Mouse (Mus musculus): ENCODE measurements around the gene Nrg3. TPM values are rescaled to one million over a fixed set of nuclear protein-coding genes. Genes with fewer than 3 reads are reported as not detected.

The Nrg3 gene
- not detected for total RNA-seq (2021)

DNA sequence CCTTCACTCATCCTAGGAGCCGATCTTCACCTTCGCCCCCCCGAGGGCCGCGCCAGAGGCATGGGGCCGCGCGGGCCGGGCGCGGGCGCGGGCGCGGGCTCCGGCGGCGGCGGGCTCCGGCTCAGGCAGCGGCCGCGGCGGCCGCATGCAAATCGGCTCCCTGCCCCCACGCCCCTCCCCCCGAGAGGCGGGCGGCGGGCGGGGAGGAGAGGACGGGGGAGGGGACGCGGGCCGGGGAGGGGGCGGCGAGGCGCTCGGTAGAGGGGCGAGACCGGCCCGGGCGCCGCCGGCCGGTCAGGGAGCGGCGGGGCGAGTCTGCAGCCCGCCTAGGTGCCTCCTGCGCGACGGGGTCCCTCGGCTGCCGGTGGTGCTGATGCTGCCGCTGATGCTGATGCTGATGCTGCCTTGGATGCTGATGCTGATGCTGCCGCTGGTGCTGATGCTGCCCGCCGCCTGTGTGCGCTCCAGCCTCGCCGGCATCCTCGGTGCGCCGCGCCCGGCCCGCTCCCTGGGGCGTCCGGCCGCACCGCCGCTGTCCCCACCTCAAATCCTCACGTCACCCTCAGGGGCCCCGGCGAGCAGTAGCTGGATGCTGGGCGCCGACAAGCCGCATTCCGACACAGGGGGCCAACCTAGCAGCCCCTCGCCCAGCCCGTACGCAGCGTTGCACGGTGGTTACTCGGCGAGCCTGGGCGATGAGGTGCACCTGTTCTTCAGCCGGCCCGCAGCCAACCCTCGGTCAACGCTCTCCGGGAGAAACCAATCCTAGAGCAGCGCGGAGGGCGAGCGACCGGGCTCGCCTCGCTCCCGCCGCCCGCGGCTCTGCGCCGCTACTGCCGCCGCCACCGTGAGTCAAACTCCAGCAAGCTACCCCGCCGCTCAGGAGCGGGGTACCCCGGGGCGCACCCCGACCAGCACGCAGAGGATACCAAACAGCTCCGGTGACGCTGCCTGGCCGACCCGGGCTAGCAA, at the start of gene Nrg3:
Gene Nrg3 (minus strand): TSS at position 299 of the 972 bp plus-strand sequence.
- peak in 1 of 2 experiments; percentile 2 for DNase-seq
- intact Hi-C loops (cut with DNase I): no loop called here

DNA sequence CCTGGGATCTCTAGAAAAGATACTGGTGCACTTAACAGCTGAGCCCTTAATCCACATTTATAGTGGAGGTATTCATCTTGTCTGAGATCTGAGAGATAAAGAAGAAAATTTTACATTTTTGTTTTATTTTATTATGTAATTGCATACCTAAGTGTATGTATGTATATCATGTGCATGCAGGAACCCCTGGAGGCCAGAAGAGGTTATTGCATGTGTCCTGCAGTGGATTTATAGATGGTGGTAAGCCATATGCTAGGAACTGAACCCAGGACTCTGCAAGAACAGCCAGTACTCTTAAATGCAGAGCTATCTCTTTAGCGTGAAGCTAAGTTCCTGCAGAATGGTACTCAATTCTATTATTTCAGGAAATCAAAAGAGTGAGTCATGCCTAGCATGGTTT, 36.1 kb upstream of the Nrg3 start:
- DNase-seq: no peak
- intact Hi-C loops (cut with DNase I): no loop called here

DNA sequence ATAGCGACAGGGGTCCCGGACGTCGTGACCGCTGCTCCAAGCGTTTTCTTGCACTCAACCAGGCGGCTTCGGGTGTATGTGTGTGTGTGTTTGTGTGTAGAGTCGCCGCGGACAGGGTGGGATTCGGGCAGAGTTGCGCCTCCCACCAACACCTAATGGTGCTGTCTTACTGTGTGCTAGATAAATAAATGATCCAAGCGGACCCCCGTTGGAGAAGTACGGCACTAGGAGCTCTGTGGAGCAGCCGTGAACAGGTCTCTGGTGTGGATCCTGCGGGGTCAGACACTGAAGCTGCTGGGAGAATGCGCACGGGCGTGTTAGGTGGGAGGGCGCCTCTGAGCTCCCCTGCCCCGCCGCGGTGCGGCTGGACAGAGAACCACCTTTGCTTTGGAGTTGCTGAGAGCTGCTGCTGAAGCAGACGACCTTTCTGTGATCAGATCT, 903 bp upstream of the Nrg3 start:
- no peak for DNase-seq
- intact Hi-C loops (cut with DNase I): no loop called here

DNA sequence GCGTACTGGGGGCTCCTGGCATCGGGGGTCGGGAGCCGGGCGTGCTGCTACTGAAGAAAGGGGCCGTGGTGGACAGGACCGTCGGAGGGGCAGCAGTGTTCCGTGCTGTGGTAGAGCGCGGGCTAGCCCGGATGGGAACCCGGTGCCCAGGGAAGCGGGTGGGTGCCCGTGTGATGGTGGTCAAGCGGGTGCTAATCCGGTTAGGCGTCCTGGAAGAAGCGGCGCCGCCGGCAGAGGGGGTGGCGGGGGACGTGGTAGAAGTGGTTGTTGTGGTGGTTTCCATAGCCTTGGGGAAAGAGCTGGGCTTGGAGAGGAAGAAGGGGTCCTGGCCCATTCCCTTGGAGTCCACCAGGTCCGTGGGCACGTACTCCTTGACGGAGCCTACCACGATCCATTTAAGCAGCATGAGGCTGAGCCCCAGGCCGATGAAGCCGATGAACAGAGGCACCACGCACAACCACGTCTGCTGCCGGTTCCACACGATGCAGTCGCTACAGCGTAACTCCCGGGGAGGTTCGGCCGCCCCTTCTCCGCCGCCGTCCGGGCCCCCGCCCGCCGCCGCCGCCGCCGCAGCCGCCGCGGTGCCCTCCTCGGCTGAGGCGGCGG, 639 bp downstream of the Nrg3 start:
- intact Hi-C loops (cut with DNase I): no loop called here
- DNase-seq: no peak

DNA sequence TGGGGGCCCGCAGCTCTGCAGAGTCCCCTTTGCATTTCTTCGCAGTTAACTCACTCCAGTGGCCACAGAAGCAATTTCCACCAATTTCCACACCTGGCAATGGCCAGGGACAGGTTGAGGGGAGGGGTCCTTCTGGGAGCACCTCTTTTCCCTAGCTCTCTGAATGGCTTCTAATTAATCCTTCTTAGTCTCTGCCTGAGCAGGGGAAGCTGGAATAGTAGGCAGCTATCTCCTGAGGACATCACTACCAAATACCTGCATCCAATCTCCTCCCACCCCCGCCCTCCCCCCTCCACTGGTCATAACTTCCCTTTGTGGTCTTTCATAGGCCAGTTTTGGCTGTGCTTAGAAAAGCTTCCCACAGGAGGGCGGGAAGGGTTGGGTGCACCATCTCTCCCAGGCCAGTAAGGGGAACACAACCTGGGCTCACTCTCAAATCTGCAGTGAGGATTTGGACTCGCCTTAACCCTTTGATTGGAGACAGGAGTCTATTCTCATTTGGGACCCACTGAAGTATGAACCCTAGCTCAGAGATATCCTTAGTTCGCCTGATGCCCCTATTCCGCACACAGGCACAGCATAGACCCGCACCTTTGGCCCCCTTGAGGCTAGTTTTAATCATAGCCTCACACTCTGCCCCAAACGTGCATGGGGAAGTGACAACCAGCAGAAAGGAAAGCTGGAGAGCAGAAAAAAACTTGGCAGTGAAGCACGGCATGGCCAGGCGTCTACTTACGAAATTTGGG, 1.5 kb downstream of the Nrg3 start:
- intact Hi-C loops (cut with DNase I): no loop called here
- DNase-seq: no peak

DNA sequence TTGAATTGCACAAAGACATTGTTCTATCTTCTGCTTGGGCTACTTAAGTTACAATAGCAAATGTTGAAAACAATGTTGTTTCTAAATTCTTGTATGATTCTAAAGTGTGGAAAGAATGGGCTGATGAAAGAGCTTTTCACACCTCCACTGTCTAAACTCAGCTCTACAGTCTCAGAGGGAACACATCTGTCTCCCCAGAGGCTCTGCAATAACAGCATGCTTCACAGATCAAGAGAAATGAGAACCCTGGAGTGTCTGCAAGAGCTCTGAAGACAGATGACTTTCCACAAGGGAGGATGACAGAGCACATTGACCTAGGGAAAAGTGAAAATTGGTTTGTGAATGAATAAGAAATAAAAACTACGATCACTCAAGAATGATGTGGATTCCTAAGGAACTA, 27.4 kb downstream of the Nrg3 start:
- DNase-seq: no peak
- intact Hi-C loops (cut with DNase I): no loop called here

DNA sequence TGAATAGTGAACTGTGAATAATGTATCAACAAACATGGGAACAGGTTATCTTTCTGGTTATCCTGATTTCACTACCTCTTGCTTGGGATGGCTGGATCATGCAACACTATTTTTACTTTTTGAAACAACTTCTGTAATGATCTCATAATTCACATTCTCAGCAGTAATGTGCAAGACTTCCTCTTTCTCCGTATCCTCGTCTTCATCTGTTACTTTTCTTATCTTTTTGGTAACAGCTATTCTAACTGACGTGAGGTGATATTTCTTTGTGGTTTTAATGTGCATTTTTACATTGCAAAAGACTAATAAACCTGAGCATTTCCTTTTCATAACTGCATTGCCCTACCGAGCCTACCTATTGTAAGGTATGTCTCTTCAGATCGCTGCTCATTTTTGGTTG, 44.4 kb downstream of the Nrg3 start:
- no peak for DNase-seq
- intact Hi-C loops (cut with DNase I): no loop called here

DNA sequence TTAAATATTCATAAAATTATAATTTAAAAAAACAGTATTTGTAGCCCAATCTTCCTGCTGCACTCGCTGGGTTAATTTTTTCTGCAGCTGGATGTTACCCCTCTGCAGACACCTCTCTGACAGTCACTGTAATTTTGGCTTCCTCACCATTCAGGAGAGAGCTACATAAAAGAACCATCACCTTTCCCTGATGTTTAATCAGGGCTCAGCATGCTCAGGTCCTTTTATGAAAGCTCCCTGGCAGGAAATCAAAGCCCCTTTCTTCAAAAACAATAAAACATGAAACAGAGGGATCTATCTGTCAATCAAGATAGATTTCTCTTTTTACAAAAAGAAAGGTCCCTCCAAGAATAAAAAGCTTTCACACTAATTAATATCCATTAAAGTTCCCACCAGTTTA, 51.0 kb downstream of the Nrg3 start:
- no peak for DNase-seq
- intact Hi-C loops (cut with DNase I): no loop called here

DNA sequence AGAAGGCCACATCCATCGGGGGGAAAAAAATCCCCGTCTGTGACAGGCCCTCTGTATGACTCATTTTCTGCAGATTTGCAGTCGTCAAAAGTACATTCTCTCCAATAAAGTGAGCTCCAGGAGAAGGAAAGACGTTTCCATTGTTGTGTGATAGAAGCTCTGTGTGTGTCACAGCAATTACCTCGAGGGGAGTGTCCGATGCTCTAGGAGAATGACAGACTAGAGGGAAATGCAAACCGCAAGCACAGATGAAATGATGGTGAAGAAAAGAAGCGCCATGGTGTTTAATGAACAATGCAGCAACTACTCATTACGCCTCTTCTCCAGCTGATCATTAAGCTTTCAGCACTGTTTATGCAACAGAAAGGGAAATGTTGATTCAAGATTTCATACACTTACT, 59.6 kb downstream of the Nrg3 start:
- intact Hi-C loops (cut with DNase I): no loop called here
- no peak for DNase-seq

DNA sequence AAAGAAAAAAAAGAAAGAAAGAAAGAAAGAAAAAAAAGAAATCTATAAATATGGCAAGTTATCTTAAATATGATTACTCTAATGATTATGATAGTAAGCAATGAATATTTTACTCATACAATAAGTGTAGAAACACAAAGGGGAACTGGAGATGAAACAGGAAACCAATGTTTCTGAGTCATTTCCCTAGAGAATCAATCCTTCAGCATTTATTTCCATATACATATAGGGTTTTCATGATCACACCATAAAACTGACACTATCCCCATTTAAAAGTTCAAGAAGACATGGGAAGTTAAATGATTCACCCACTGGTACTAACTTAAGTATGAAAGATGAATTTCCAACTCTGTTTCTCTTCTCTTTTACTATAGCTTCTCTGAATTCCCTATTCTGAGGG, 86.0 kb downstream of the Nrg3 start:
- no peak for DNase-seq

DNA sequence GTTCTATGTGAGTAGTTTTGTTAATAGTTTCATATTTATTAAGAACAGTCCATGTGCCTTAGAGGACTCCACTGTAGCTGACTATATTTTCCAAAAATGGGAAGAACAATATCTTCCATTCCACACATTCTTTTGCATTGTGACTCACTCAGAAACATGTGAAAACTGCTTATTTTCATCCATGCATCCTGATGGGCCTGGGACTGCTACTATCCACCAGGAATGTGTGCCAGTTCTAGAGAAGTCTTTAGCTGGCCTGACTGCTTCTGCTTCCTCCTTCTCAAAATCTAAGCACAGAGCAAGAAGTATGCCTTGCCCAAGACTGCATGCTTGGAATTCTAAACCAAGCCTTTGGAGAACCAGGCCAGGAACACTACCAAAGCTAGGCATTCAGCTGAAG, 91.6 kb downstream of the Nrg3 start:
- DNase-seq: no peak
- intact Hi-C loops (cut with DNase I): no loop called here

More for the DNA sequence above, 86.0 kb downstream of the Nrg3 start:
- intact Hi-C loops (cut with DNase I): no loop called here

DNA sequence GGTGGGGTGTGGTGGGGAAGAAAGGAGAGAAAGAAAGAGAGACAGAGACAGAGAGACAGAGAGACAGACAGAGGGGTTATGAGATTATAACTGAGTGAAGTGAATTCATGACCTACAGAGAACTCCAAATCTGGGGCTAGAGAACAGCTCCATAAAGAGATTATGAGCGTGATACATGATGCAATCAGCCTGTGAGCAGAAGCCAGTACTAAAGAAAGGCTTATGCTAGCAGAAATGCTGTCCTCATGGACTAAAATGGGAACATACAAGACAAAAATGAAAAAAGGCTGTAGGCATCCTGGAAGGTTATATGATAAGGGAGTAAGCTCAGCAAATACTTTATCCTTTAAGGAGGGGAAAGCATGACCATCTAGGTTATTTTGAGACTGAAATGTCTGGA, 99.7 kb downstream of the Nrg3 start:
- intact Hi-C loops (cut with DNase I): no loop called here
- DNase-seq: no peak

DNA sequence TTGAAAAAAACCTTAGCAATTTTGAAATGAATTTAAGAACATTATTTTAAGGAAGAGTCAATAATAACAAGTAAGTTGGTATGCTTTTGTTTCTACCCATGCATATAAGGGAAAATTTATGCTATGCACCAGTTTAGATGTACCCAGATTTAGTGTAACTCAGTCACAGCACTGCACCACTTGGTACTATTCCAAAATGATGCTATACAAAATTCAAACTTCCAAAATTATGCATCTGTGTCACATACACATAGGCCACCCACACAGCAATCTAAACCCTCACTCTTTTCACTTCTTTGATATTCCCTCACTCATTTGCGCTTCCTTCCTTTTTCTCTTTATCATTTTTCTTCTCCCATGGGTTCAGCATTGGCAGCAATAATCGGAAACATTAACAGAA, 116.6 kb downstream of the Nrg3 start:
- intact Hi-C loops (cut with DNase I): no loop called here
- DNase-seq: no peak

DNA sequence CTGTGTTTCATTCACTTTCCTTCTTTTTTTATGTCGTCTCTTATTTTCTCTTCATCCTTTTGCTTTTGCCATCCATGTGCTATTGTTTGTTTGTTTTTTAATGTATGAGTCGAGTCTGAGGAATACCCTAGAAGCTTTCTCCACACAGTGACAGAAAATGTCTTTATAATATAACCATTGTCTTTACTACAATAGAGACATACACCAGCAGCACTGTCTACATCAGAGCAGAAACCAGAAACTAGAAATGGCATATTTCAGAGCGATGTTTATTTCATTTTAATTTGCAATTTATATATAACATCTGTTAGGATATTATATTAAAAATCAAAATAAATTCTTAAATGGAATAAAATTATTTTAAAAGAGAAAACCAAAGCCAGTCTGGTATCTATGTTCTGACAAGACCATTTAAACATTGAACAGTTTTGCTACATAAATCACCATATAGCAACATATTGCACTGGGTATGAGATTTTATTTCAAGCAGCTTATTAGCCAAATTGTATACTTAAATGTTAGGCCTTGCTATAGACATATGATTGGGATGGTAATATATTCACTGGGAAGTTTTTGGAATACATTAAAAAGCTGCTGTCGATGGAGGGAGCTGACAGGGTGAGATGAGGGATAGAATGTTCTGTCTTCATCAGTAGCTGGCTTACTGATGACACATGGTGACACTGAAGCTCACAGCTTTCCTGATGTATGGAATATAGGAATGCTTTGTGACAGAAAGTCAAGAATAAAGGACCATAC, 120.7 kb downstream of the Nrg3 start:
- no peak for DNase-seq
- intact Hi-C loops (cut with DNase I): no loop called here

DNA sequence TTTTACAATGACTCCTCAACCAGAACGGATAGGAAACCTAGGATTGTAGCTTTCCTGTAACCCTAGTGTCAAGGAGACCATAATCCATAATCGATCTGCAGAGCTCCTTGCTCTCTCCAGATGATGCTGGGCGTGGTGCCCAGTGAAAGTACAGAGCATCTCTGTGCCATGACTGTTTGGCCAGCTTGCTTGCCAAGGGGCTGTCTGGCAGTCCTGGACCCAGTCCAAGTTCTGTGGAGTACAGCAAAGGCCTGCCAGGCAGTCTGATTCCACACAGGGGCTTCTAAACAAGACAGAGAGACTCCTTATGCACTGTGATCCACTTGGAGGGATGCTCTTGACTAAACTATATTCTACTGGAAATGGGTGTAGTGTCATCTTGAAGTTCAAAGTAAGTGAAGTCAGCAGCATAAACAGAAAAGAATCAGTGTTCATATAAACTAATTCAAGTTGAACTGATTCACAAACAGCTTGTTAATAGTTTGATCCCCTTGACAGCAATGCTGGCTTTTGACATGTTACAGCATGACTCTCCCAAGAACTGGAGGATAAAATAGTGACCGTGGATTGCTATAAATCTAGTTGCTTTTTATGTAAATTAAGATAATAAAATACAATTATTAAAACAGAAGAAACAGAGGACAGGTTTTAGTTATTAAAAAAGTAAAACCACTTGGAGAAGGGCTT, 155.3 kb downstream of the Nrg3 start:
- intact Hi-C loops (cut with DNase I): no loop called here
- peak in 1 of 2 experiments; percentile 2 for DNase-seq

DNA sequence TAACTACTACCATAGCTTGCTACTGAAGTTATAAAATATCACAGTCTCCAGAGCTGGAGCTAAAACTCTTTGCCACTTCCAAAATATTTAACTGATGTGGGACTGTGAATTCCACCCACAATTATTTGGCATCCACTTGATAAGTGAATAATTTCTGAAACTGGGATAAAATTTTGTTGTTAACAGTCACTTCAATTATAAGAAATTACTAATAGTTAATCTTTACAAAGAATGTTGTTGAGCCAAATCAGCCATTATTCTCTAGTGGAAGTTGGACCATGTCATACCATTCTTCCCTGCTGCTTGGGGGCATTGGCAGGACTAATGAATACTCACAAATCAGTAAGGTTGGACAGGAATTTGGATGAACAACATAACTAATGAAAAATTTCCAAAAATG, 158.8 kb downstream of the Nrg3 start:
- DNase-seq: no peak
- intact Hi-C loops (cut with DNase I): no loop called here

DNA sequence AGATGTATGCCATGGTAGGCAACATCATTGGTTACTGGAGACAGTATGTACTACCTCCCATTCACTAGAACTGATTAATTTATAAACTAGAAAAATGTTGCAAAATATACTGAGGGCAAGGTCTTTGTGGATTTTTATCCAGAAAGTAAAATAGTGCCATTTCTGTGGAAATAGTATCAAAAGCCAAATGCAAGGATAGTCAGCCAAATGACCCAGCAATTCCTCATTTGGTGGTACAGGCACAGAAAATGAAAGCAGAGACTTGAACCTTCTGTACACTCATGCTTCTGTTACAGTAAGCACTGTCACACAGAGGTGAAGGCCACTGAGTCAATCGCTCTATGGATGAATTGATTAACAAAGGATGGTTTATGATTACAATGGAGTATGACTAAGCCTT, 207.8 kb downstream of the Nrg3 start:
- no peak for DNase-seq
- intact Hi-C loops (cut with DNase I): no loop called here

DNA sequence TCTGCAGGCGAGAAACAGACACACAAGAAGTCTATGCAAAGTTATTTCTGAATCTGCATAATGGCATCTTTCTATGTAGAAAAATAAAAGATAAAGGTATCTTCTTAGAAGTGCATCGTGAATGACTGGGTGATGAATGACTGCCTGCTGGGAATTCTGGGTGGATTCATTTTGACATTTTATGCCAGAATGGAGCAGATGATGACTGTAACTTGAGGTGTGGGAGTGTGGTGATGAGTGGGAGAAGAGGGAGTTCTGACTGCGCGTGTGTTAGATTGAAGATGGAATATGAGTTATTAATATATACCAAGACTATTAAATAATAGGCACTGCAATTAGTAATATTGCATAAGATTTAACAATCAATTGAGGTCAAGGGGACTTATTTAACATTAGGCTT, 208.5 kb downstream of the Nrg3 start:
- intact Hi-C loops (cut with DNase I): no loop called here
- no peak for DNase-seq

DNA sequence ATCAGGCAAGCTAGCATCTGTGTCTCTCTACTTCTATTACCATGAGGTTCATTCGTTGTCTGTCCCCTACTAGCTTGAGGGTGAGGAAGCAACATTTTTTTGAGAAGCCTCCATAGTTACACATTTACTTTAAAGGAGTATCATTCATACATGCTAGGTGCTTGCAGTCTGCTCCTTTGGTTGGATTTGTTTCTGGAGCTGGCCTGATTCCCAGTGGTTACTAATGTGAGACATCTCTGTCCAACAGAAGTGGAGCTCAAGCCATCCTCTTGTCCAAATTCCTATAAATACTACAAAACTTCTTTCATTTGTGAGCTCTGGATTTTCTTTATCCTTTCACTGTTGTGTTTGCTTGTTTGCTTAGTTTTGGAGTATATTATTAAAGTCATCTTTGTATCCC, 211.9 kb downstream of the Nrg3 start:
- intact Hi-C loops (cut with DNase I): no loop called here
- DNase-seq: no peak

DNA sequence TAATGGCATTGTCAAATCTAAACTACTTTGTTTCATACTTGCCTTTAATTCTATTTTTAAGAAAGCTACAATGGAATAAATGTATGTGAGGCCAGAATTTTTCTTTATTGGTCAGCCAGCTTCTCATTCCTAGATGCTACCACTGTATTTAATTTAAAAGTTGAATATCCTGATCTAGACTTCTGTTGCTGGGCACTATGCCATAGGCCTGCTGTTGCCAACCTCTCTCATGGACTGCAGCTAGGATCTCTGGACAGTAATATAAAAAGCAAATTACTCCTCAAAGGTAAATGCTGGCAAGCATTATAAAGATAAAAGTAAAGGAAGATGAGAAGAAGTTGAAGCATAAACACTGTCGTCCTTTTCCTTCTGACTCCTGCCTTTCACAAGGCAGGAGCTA, 217.5 kb downstream of the Nrg3 start:
- intact Hi-C loops (cut with DNase I): no loop called here
- no peak for DNase-seq
